Mouse (Mus musculus): ENCODE data around the gene Zfp593. TPM values are rescaled to one million over a fixed set of nuclear protein-coding genes. Genes with fewer than 3 reads are reported as not detected.
A peak's percentile ranks its signal among the peaks of the same experiment; 100 is the strongest.

Zfp593 gene
- polyA plus RNA-seq, 1 experiment from 2014 or later: 16.8 TPM

DNA sequence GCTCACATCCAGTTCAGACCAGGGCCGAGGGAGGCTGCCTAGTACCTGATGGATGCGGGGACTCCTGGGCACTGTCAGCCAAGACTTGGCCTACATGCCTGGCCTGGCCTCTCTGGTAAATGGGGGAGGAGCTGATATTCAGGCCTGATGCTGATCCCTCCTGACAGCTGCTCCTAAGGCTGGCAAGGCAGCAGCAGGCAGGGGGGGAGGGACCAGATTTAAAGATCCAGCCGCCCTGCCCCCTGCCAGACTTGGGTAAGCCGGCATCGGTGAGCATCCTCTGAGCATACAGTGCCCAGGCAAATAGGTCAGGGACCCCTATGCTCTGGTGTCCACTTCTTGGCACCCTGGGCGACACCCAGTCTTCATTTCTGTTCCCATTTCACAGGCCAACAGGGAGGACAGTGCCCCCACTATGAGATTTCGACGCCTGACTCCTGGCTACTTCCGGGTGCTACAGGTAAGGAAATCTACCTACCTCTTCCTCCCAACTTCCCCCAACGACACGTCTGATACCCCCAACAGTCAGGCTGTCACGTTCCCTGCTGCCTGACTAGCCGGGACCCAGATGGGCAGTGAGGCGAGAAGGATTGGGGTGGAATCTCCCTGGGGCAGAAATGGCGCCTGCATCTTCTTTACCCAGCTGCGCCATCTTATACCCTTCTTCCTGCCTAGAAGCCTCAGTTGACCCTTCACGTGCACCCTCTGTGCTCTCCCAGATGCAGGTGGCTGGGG, 1.7 kb downstream of the Zfp593 start, which contains the start of gene E130218I03Rik:
Gene E130218I03Rik, plus strand, starts transcription at position 147 of the 735 bp plus-strand sequence.
- ATAC-seq (ENCODE audit: low FRiP score) (no peak), DNase-seq (ENCODE audit: low spot score, missing footprints) (peak; percentile 62)
- Histone ChIP-seq H3K4me2 (peak within 1 kb of the TSS; percentile 96), H3K4me1 (ENCODE audit: control insufficient read depth, insufficient read depth, low read length) (peaks cover 13% of the 10 kb centered on the region), H3K27me3 (ENCODE audit: control insufficient read depth, insufficient read depth, low read length) (peaks cover 4% of the 10 kb centered on the region; the same call in 1 of the 2 replicates), H3K27ac (ENCODE audit: low read depth, low read length) (no peak within 1 kb of the TSS), H3K4me3 (ENCODE audit: low read depth, low read length) (peak within 1 kb of the TSS; percentile 89; the same call in 1 of the 2 replicates), H3K9ac (ENCODE audit: low read length) (peak within 1 kb of the TSS; percentile 82; the same call in 1 of the 2 replicates), H3K36me3 (ENCODE audit: control insufficient read depth, insufficient read depth, low read length) (no peaks in the 10 kb centered on the region), H3K9me3 (ENCODE audit: control insufficient read depth, low read length) (no peaks in the 10 kb centered on the region)
- 94% methylated on average over 17 of the region's 17 CpGs for WGBS

DNA sequence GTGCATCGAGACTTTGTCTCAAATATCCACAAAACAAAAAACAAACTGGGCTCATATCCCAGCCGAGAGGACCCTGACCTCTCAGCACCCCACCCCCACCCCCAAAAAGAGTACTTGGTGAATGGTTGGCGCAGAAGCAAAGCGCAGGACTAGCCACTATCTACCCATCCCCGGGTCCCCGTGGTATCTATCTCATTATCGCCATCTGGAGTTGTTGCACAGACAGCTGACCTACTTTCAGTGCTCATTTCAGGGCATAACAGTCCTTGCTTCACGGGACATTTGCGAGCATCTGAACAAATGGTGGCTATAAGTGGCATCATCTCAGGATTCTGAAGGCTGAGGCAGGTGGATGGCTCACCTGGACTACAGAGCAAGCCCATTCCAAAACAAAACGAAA, 6.7 kb downstream of the Zfp593 start:
- 13% methylated on average over 10 of the region's 10 CpGs for WGBS
- ATAC-seq (ENCODE audit: low FRiP score) (no peak), DNase-seq (ENCODE audit: low spot score, missing footprints) (no peak)
- Histone ChIP-seq H3K27ac (ENCODE audit: low read depth, low read length) (no peak overlapping the region), H3K9me3 (ENCODE audit: control insufficient read depth, low read length) (no peaks in the 10 kb centered on the region), H3K4me1 (ENCODE audit: control insufficient read depth, insufficient read depth, low read length) (no peaks in the 10 kb centered on the region), H3K9ac (ENCODE audit: low read length) (no peak overlapping the region), H3K27me3 (ENCODE audit: control insufficient read depth, insufficient read depth, low read length) (peaks cover 7% of the 10 kb centered on the region; the same call in 1 of the 2 replicates), H3K36me3 (ENCODE audit: control insufficient read depth, insufficient read depth, low read length) (no peaks in the 10 kb centered on the region), H3K4me2 (no peak overlapping the region), H3K4me3 (ENCODE audit: low read depth, low read length) (no peak overlapping the region)

- peaks cover 7% of the 10 kb centered on the region; the same call in 1 of the 2 replicates for H3K27me3 ChIP-seq (ENCODE audit: control insufficient read depth, insufficient read depth, low read length)
- no peak for DNase-seq (ENCODE audit: low spot score, missing footprints)
- H3K4me3 ChIP-seq (ENCODE audit: low read depth, low read length): no peak within 1 kb of the TSS
- ATAC-seq (ENCODE audit: low FRiP score): no peak
- no peak within 1 kb of the TSS for H3K9ac ChIP-seq (ENCODE audit: low read length)
- H3K27ac ChIP-seq (ENCODE audit: low read depth, low read length): no peak within 1 kb of the TSS
- 3% methylated on average over 18 of the region's 18 CpGs for WGBS
- H3K4me1 ChIP-seq (ENCODE audit: control insufficient read depth, insufficient read depth, low read length): no peaks in the 10 kb centered on the region
- H3K9me3 ChIP-seq (ENCODE audit: control insufficient read depth, low read length): no peaks in the 10 kb centered on the region
- H3K4me2 ChIP-seq: no peak within 1 kb of the TSS
- H3K36me3 ChIP-seq (ENCODE audit: control insufficient read depth, insufficient read depth, low read length): no peaks in the 10 kb centered on the region
These were observed 7.1 kb downstream of the Zfp593 start, which contains the start of gene Cnksr1 for GRCm38 (mm10) chr4:134238279-134238651. TSS of gene Cnksr1 (minus strand) at chr4:134238399.

DNA sequence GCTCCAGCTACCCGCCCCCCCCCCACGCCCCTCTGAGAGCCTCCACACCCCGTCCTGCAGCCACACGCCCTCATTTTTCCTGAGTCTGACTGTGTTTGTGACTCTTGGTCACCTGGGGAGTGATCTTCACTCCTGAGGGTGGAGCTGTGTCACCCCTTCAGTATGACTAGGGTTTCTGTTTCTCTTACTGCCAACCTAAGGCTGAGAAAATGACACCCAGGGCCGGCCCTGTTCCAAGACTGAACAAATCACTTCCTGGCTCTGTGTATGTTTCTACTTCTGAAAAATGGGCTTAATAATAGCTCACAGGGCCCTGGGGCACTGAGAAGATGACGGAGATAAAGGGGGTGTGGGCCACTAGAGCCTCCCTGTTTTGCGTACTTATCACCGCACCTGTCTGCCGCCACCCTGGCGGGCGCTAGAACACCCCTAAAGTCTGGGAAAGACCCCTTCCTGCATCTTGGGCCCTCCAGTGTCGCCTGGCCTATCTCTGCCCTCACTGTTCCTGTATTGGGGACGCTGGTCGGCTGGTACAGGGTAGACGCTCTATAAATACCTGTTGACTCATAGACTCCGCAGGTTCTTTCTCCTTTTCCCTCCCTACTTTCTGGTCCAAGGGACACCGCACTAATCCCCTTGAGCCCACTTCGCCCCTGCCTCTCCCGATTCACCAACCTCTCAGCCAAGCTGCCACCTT, 7.7 kb downstream of the Zfp593 start:
- no peak for ATAC-seq (ENCODE audit: low FRiP score)
- no peak overlapping the region for H3K27ac ChIP-seq (ENCODE audit: low read depth, low read length)
- H3K9me3 ChIP-seq (ENCODE audit: control insufficient read depth, low read length): no peaks in the 10 kb centered on the region
- H3K9ac ChIP-seq (ENCODE audit: low read length): no peak overlapping the region
- no peak overlapping the region for H3K4me3 ChIP-seq (ENCODE audit: low read depth, low read length)
- no peaks in the 10 kb centered on the region for H3K36me3 ChIP-seq (ENCODE audit: control insufficient read depth, insufficient read depth, low read length)
- WGBS: 25% methylated on average over 19 of the region's 19 CpGs
- DNase-seq (ENCODE audit: low spot score, missing footprints): no peak
- H3K4me2 ChIP-seq: no peak overlapping the region
- H3K27me3 ChIP-seq (ENCODE audit: control insufficient read depth, insufficient read depth, low read length): peaks cover 7% of the 10 kb centered on the region; the same call in 1 of the 2 replicates
- no peaks in the 10 kb centered on the region for H3K4me1 ChIP-seq (ENCODE audit: control insufficient read depth, insufficient read depth, low read length)

DNA sequence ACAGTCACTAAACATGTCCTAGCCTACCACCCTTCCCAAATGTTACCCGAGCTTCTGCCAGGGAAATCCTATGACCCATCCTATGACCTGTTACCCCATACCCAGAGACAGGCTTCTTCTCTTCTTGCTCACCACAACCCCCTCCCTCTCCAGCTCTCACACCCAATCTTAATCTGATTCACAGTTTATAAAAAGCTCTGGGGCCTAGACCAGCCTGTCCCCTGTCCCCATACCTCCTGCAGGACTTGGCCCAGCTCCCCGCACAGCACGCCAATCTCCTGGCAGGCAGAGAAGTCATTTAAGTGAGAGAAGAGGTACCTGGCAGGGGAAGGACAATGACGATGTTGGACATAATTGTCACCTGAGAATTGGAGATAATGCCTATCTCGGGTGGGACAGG, 10.5 kb downstream of the Zfp593 start:
- no peak overlapping the region for H3K4me2 ChIP-seq
- H3K4me3 ChIP-seq (ENCODE audit: low read depth, low read length): no peak overlapping the region
- H3K36me3 ChIP-seq (ENCODE audit: control insufficient read depth, insufficient read depth, low read length): no peaks in the 10 kb centered on the region
- DNase-seq (ENCODE audit: low spot score, missing footprints) (no peak), ATAC-seq (ENCODE audit: low FRiP score) (no peak)
- peaks cover 7% of the 10 kb centered on the region; the same call in 1 of the 2 replicates for H3K27me3 ChIP-seq (ENCODE audit: control insufficient read depth, insufficient read depth, low read length)
- H3K27ac ChIP-seq (ENCODE audit: low read depth, low read length): no peak overlapping the region
- H3K9ac ChIP-seq (ENCODE audit: low read length): no peak overlapping the region
- H3K9me3 ChIP-seq (ENCODE audit: control insufficient read depth, low read length): no peaks in the 10 kb centered on the region
- H3K4me1 ChIP-seq (ENCODE audit: control insufficient read depth, insufficient read depth, low read length): no peaks in the 10 kb centered on the region
- WGBS: 81% methylated on average over 5 of the region's 5 CpGs

DNA sequence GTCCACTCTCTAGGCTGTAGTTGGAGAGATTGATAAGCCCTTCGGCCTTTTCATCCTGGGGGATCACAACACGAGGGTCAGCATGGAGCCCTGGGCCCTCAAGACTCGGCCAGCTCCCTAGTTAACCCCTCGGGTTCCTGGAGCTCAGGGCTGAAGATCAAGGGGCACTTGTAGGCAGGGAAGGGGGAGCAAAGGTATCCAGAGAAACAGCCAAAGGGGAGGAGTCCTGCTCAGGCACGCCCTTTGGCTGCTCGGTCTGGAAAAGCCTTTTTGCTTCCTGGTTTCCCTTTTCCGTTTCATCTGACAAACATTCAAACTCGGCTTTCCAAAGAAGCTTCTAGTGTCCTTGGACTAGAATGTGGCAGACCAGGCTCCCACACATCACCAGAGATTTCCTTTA, 15.0 kb downstream of the Zfp593 start:
- Histone ChIP-seq H3K27ac (ENCODE audit: low read depth, low read length) (no peak overlapping the region), H3K36me3 (ENCODE audit: control insufficient read depth, insufficient read depth, low read length) (no peaks in the 10 kb centered on the region), H3K4me2 (no peak overlapping the region), H3K9me3 (ENCODE audit: control insufficient read depth, low read length) (no peaks in the 10 kb centered on the region), H3K4me1 (ENCODE audit: control insufficient read depth, insufficient read depth, low read length) (no peaks in the 10 kb centered on the region), H3K9ac (ENCODE audit: low read length) (no peak overlapping the region), H3K27me3 (ENCODE audit: control insufficient read depth, insufficient read depth, low read length) (no peaks in the 10 kb centered on the region), H3K4me3 (ENCODE audit: low read depth, low read length) (no peak overlapping the region)
- WGBS: 40% methylated on average over 8 of the region's 8 CpGs
- DNase-seq (ENCODE audit: low spot score, missing footprints): no peak
- ATAC-seq (ENCODE audit: low FRiP score): no peak

DNA sequence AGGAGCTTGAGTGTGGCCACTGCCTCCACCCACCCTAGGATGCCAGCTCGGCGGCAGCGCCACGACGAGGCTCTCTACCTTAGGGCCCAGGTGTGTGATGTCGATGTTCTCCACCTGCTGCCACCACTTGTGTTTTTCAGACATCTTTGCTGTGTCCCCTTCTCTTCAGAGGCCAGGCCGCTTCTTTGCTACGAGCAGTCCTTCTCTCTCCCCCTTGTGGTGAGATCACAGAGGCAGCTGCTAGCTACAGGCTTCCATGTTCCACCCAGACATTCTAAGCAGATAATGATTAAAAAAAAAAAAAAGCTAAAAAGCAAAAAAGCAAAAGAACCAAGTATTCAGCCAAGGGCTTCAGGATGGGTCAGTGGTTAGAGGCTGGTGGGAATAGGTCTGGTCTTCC, 18.2 kb downstream of the Zfp593 start, which contains the start of gene Catsper4:
Gene Catsper4, minus strand, starts transcription at position 190 of the 400 bp plus-strand sequence.
- Histone ChIP-seq H3K9ac (ENCODE audit: low read length) (no peak within 1 kb of the TSS), H3K4me1 (ENCODE audit: control insufficient read depth, insufficient read depth, low read length) (no peaks in the 10 kb centered on the region), H3K4me3 (ENCODE audit: low read depth, low read length) (no peak within 1 kb of the TSS), H3K9me3 (ENCODE audit: control insufficient read depth, low read length) (no peaks in the 10 kb centered on the region), H3K27ac (ENCODE audit: low read depth, low read length) (no peak within 1 kb of the TSS), H3K4me2 (no peak within 1 kb of the TSS), H3K27me3 (ENCODE audit: control insufficient read depth, insufficient read depth, low read length) (no peaks in the 10 kb centered on the region), H3K36me3 (ENCODE audit: control insufficient read depth, insufficient read depth, low read length) (no peaks in the 10 kb centered on the region)
- ATAC-seq (ENCODE audit: low FRiP score) (no peak), DNase-seq (ENCODE audit: low spot score, missing footprints) (no peak)
- WGBS: 69% methylated on average over 8 of the region's 8 CpGs

- Histone ChIP-seq H3K36me3 (ENCODE audit: control insufficient read depth, insufficient read depth, low read length) (no peaks in the 10 kb centered on the region), H3K4me2 (no peak overlapping the region), H3K4me3 (ENCODE audit: low read depth, low read length) (no peak overlapping the region), H3K9ac (ENCODE audit: low read length) (no peak overlapping the region), H3K9me3 (ENCODE audit: control insufficient read depth, low read length) (no peaks in the 10 kb centered on the region), H3K27me3 (ENCODE audit: control insufficient read depth, insufficient read depth, low read length) (no peaks in the 10 kb centered on the region), H3K4me1 (ENCODE audit: control insufficient read depth, insufficient read depth, low read length) (no peaks in the 10 kb centered on the region), H3K27ac (ENCODE audit: low read depth, low read length) (no peak overlapping the region)
- ATAC-seq (ENCODE audit: low FRiP score) (no peak), DNase-seq (ENCODE audit: low spot score, missing footprints) (no peak)
- WGBS: 70% methylated on average over 11 of the region's 11 CpGs
These were observed 22.4 kb downstream of the Zfp593 start for GRCm38 (mm10) chr4:134222793-134223600.

Measured in midbrain, embryonic 11.5 days (tissue).